19 mouse cellular contexts compared by ENCODE assay signal in the genomic region with DNA sequence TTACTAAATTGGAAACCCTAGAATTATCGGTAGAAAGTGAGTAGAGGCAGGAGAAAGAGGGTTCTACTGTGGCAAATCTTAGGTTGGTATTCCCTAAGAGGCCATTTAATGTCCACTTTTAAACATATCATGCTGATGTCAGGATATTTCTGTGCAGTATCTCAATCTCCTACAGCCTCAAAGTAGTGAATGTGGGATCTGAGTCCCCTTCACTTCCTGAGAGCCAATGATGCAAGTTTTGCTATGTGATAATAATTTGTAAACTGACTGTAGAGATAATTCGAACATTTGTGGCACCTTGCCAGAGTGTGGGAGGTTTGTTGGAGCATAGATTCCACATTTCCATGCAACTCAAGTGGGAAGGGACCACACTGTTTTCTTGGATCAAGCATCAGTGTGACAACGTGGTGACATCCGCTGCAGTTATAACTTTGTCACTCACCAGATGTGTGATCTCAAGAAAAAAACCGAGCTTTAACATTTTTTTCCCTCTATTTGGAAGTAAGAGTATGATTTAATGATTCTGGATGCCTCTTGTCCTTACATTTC. TPM values are rescaled to one million over a fixed set of nuclear protein-coding genes. Genes with fewer than 3 reads are reported as not detected.
DNase-seq lines count a peak whose midpoint lies in the region; ATAC-seq and TF ChIP-seq lines count a peak whose summit lies in the region.
"Had no signal": no experiment of that assay in that cellular context is flagged by ENCODE, and none has a peak within 500 bp of the region (broad histone marks: within the 10 kb centered on the region; RNA-seq: fewer than 3 reads in every experiment).

No protein-coding gene starts in this region.

- H3K4me2 ChIP-seq in lung, embryonic 14.5 days, result no peak overlapping the region
- H3K4me2 ChIP-seq: embryonic facial prominence, embryonic 15.5 days; liver, embryonic 12.5 days had no signal

- H3K9me3 ChIP-seq in lung, embryonic 14.5 days (ENCODE audit: low read depth, low read length), result no peaks in the 10 kb centered on the region
- H3K9me3 ChIP-seq: embryonic facial prominence, embryonic 15.5 days; heart, embryonic 10.5 days; liver, embryonic 12.5 days had no signal

- no peak for TF ChIP-seq CTCF in lung, embryonic 14.5 days (IDR thresholded peaks at IDR 0.05; ENCODE audit: low read depth)

- H3K4me3 ChIP-seq in lung, embryonic 14.5 days (ENCODE audit: low read depth, low read length), result no peak overlapping the region
- H3K4me3 ChIP-seq: embryonic facial prominence, embryonic 15.5 days; heart, embryonic 10.5 days; liver, embryonic 12.5 days; myocyte had no signal

- H3K9ac ChIP-seq in lung, embryonic 14.5 days, result no peak overlapping the region
- H3K9ac ChIP-seq: embryonic facial prominence, embryonic 15.5 days; liver, embryonic 12.5 days had no signal

- peak; percentile 95 for ATAC-seq in lung, embryonic 14.5 days (ENCODE audit: insufficient read depth)
- ATAC-seq: liver, embryonic 12.5 days had no signal

- H3K27me3 ChIP-seq in lung, embryonic 14.5 days (ENCODE audit: insufficient read depth, low read length), result no peaks in the 10 kb centered on the region
- H3K27me3 ChIP-seq: embryonic facial prominence, embryonic 15.5 days; liver, embryonic 12.5 days had no signal

- H3K27ac ChIP-seq in lung, embryonic 14.5 days (ENCODE audit: low read depth), result no peak overlapping the region
- H3K27ac ChIP-seq: embryonic facial prominence, embryonic 15.5 days; heart, embryonic 10.5 days; liver, embryonic 12.5 days had no signal

- peak; percentile 16 to 18 for DNase-seq in cerebellum, postnatal 10 days
- DNase-seq in cerebellum, postnatal 36 days, result no peak
- DNase-seq in lung, embryonic 14.5 days, result peak; percentile 91
- no peak for DNase-seq in lung, adult 18-20 months
- peak; percentile 27 to 33 for DNase-seq in layer of hippocampus, postnatal 10 days (ENCODE audit: low spot score in 2 of 2)
- DNase-seq in right cerebral cortex, postnatal 14 days, result peak; percentile 28
- no peak for DNase-seq in gastrocnemius, adult 8-10 months (ENCODE audit: low spot score in 2 of 2)
- no peak for DNase-seq in cerebellum, postnatal 25 days
- DNase-seq: adrenal gland, adult 8-10 months; kidney, adult 2 months; thymus, adult 2 months had no signal

- no peaks in the 10 kb centered on the region for H3K36me3 ChIP-seq in lung, embryonic 14.5 days (ENCODE audit: insufficient read depth)
- H3K36me3 ChIP-seq: embryonic facial prominence, embryonic 15.5 days; heart, embryonic 10.5 days; liver, embryonic 12.5 days had no signal

- H3K4me1 ChIP-seq in lung, embryonic 14.5 days (ENCODE audit: insufficient read depth), result no peaks in the 10 kb centered on the region
- H3K4me1 ChIP-seq: embryonic facial prominence, embryonic 15.5 days; heart, embryonic 10.5 days; liver, embryonic 12.5 days had no signal

- 38% methylated on average over 5 of the region's 5 CpGs for WGBS in lung, embryonic 14.5 days

RNA-seq across cellular contexts. Expression of gene Rgs21, which starts 49.5 kb away (rescaled TPM):
- not detected in 2 replicates for polyA plus RNA-seq in lung, embryonic 14.5 days (2014; fragmentation: Nextera tagmentation; extraction: Ambion mirVana)
- not detected for total RNA-seq in layer of hippocampus, postnatal 10 days (2021)
- not detected for total RNA-seq in gastrocnemius, adult 8-10 months (2022)
- total RNA-seq: adrenal gland, adult 8-10 months; gastrocnemius, adult 18-20 months; megakaryocyte-erythroid progenitor cell, adult 5-6 weeks had no signal
- polyA plus RNA-seq: embryonic facial prominence, embryonic 15.5 days; heart, embryonic 10.5 days; hindbrain, embryonic 11.5 days; kidney, adult 2 months; liver, embryonic 12.5 days; myocyte; spleen, adult 2 months; thymus, adult 2 months had no signal

Comparison
In these comparisons a context has a peak if more than half of its experiments do, and no peak if none do; other contexts are left out.
1. DNase-seq: peak in cerebellum, postnatal 10 days (2 of 2), lung, embryonic 14.5 days (single experiment), layer of hippocampus, postnatal 10 days (2 of 2) and right cerebral cortex, postnatal 14 days (single experiment); none in cerebellum, postnatal 36 days (0 of 2), lung, adult 18-20 months (0 of 2), gastrocnemius, adult 8-10 months (0 of 2) and cerebellum, postnatal 25 days (0 of 2).